Mouse (Mus musculus): ENCODE data around the gene Ccnb2. TPM values are rescaled to one million over a fixed set of nuclear protein-coding genes. Genes with fewer than 3 reads are reported as not detected.
A peak's percentile ranks its signal among the peaks of the same experiment; 100 is the strongest.

The Ccnb2 gene
- polyA plus RNA-seq, 1 experiment = 260 TPM

DNA sequence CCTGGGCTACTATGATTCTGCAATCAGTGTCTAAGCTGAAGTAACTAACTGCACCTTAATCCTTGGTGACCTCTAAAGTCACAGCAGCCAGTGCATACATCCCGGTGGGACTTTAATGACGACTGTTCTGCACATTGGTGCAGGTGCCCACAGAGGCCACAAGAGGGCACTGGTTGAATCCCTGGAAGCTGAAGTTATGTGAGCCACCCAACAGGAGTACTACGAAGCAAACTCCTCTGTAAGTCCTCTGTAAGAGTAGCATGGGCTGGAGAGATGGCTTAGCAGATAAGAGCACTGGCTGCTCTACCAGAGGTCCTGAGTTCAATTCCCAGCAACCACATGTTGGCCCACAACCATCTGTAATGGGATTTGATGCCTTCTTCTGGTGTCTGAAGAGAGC lies 4.9 kb downstream of the Ccnb2 start:
- no peak for TF ChIP-seq EP300 (IDR thresholded peaks at IDR 0.05; ENCODE audit: insufficient read depth, low read depth, low read length)
- TF ChIP-seq CTCF (IDR thresholded peaks at IDR 0.05; ENCODE audit: low read depth, low read length) = peak; percentile 70
- H3K27ac ChIP-seq (ENCODE audit: insufficient read depth, low read length) = no peak overlapping the region
- no peaks in the 10 kb centered on the region for H3K27me3 ChIP-seq (ENCODE audit: control insufficient read depth, insufficient read depth, low read length, poor library complexity, severe bottlenecking)
- H3K9ac ChIP-seq (ENCODE audit: low read depth, poor library complexity, severe bottlenecking) = no peak overlapping the region
- peaks cover 49% of the 10 kb centered on the region for H3K36me3 ChIP-seq (ENCODE audit: control insufficient read depth, insufficient read depth, low read length, poor library complexity, severe bottlenecking)
- no peak overlapping the region for H3K4me3 ChIP-seq (ENCODE audit: low read depth, low read length)
- H3K9me3 ChIP-seq (replicated peaks; ENCODE audit: control insufficient read depth, insufficient read depth, low read length, poor library complexity, severe bottlenecking) = no peaks in the 10 kb centered on the region
- peaks cover 2% of the 10 kb centered on the region for H3K4me1 ChIP-seq (ENCODE audit: control insufficient read depth, insufficient read depth, low read length)

DNA sequence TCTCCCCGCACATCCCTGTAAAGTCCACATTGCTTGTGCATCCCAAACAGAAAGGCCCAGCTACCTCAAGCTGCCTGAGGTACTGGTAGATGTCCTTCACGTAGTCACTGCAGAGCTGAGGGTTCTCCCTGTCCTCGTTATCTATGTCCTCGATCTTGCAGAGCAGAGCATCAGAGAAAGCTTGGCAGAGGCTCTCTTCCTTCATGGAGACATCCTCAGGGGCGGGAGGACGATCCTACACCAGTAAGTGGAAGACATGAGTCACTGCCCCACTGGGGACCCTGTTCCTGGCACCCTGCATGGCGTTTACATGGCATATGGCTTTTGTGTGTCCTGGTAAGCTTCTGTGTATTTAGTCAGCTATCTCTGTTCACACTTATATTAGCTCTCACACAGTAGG lies 8.3 kb downstream of the Ccnb2 start:
- Histone ChIP-seq H3K27me3 (ENCODE audit: control insufficient read depth, insufficient read depth, low read length, poor library complexity, severe bottlenecking) (no peaks in the 10 kb centered on the region), H3K36me3 (ENCODE audit: control insufficient read depth, insufficient read depth, low read length, poor library complexity, severe bottlenecking) (peaks cover 64% of the 10 kb centered on the region), H3K9ac (ENCODE audit: low read depth, poor library complexity, severe bottlenecking) (no peak overlapping the region), H3K4me3 (ENCODE audit: low read depth, low read length) (no peak overlapping the region), H3K27ac (ENCODE audit: insufficient read depth, low read length) (no peak overlapping the region), H3K4me1 (ENCODE audit: control insufficient read depth, insufficient read depth, low read length) (no peaks in the 10 kb centered on the region), H3K9me3 (replicated peaks; ENCODE audit: control insufficient read depth, insufficient read depth, low read length, poor library complexity, severe bottlenecking) (no peaks in the 10 kb centered on the region)
- no peak for TF ChIP-seq POLR2A (IDR thresholded peaks at IDR 0.05; ENCODE audit: insufficient read depth, low read length)
- TF ChIP-seq EP300 (IDR thresholded peaks at IDR 0.05; ENCODE audit: insufficient read depth, low read depth, low read length) = no peak
- no peak for TF ChIP-seq CTCF (IDR thresholded peaks at IDR 0.05; ENCODE audit: low read depth, low read length)

DNA sequence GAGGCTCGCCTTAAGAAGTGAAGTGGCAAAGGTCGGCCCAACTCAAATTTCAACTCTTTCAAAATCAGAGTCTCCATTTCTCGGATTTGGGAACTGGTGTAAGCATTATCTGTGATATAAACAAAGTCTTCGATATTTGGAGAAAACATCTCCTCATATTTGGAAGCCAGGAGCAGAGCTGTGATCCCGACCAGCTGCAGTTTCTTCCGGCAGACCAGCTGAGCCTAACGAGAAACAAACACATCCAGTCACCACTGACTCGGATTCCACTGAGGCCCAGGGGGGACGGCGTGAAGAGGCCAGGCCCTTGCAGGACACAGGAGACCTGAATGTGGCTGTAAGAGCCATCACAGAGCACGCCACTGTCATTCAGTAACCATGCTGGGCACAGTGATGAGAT lies 10.7 kb downstream of the Ccnb2 start:
- Histone ChIP-seq H3K9me3 (replicated peaks; ENCODE audit: control insufficient read depth, insufficient read depth, low read length, poor library complexity, severe bottlenecking) (no peaks in the 10 kb centered on the region), H3K36me3 (ENCODE audit: control insufficient read depth, insufficient read depth, low read length, poor library complexity, severe bottlenecking) (peaks cover 52% of the 10 kb centered on the region)
- TF ChIP-seq EP300 (IDR thresholded peaks at IDR 0.05; ENCODE audit: insufficient read depth, low read depth, low read length) (no peak), CTCF (IDR thresholded peaks at IDR 0.05; ENCODE audit: low read depth, low read length) (no peak), POLR2A (IDR thresholded peaks at IDR 0.05; ENCODE audit: insufficient read depth, low read length) (no peak)

DNA sequence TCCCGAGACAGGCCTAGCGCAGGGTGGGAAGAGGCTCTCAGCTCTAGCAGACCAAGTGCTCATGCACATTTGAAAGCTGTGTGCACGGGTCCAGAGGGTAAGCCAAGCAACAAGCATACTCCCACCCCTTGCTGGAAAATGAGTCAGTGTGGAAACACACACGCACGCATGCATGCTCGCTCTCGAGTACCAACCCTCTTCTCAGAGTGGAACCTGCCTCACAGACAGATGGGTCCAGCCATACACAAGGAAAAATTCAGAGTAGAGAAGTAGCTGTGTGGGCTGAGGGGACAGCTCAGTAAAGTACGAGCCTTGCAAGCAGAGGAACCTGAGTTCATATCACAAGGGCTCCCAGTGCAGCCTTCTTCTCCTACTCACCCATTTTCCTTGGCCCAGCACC lies 11.6 kb downstream of the Ccnb2 start:
- H3K4me3 ChIP-seq (ENCODE audit: low read depth, low read length) = no peak overlapping the region
- H3K9ac ChIP-seq (ENCODE audit: low read depth, poor library complexity, severe bottlenecking) = no peak overlapping the region
- peaks cover 46% of the 10 kb centered on the region for H3K36me3 ChIP-seq (ENCODE audit: control insufficient read depth, insufficient read depth, low read length, poor library complexity, severe bottlenecking)
- H3K27ac ChIP-seq (ENCODE audit: insufficient read depth, low read length) = no peak overlapping the region
- no peaks in the 10 kb centered on the region for H3K27me3 ChIP-seq (ENCODE audit: control insufficient read depth, insufficient read depth, low read length, poor library complexity, severe bottlenecking)
- no peak for TF ChIP-seq POLR2A (IDR thresholded peaks at IDR 0.05; ENCODE audit: insufficient read depth, low read length)
- no peak for TF ChIP-seq EP300 (IDR thresholded peaks at IDR 0.05; ENCODE audit: insufficient read depth, low read depth, low read length)
- no peak for TF ChIP-seq CTCF (IDR thresholded peaks at IDR 0.05; ENCODE audit: low read depth, low read length)
- no peaks in the 10 kb centered on the region for H3K4me1 ChIP-seq (ENCODE audit: control insufficient read depth, insufficient read depth, low read length)
- H3K9me3 ChIP-seq (replicated peaks; ENCODE audit: control insufficient read depth, insufficient read depth, low read length, poor library complexity, severe bottlenecking) = no peaks in the 10 kb centered on the region

More for the DNA sequence above, 10.7 kb downstream of the Ccnb2 start:
- Histone ChIP-seq H3K4me1 (ENCODE audit: control insufficient read depth, insufficient read depth, low read length) (no peaks in the 10 kb centered on the region), H3K9ac (ENCODE audit: low read depth, poor library complexity, severe bottlenecking) (no peak overlapping the region), H3K27me3 (ENCODE audit: control insufficient read depth, insufficient read depth, low read length, poor library complexity, severe bottlenecking) (no peaks in the 10 kb centered on the region), H3K27ac (ENCODE audit: insufficient read depth, low read length) (no peak overlapping the region), H3K4me3 (ENCODE audit: low read depth, low read length) (no peak overlapping the region)

DNA sequence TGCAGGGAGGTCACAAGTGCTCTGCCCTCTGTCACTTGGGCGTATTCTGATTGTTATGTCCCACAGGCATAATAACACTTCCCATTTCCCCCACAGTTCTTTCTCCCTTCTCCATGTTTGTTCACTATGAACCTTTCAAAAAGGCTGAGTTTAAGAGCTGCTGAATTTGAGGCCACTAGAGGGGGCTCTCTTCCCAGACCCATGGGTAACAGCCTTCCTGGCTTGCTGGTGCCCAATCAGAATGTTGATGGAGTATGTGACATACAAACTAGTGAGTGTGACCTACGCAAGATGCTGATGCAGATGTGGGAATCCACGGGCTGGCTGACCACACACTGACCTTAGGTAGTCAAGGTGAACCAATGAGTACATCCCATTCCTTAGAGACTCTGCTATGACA lies 12.6 kb downstream of the Ccnb2 start:
- Histone ChIP-seq H3K36me3 (ENCODE audit: control insufficient read depth, insufficient read depth, low read length, poor library complexity, severe bottlenecking) (peaks cover 46% of the 10 kb centered on the region), H3K9me3 (replicated peaks; ENCODE audit: control insufficient read depth, insufficient read depth, low read length, poor library complexity, severe bottlenecking) (no peaks in the 10 kb centered on the region), H3K4me3 (ENCODE audit: low read depth, low read length) (no peak overlapping the region), H3K9ac (ENCODE audit: low read depth, poor library complexity, severe bottlenecking) (no peak overlapping the region), H3K27me3 (ENCODE audit: control insufficient read depth, insufficient read depth, low read length, poor library complexity, severe bottlenecking) (no peaks in the 10 kb centered on the region), H3K27ac (ENCODE audit: insufficient read depth, low read length) (no peak overlapping the region), H3K4me1 (ENCODE audit: control insufficient read depth, insufficient read depth, low read length) (no peaks in the 10 kb centered on the region)
- peak; percentile 56 for TF ChIP-seq CTCF (IDR thresholded peaks at IDR 0.05; ENCODE audit: low read depth, low read length)
- no peak for TF ChIP-seq POLR2A (IDR thresholded peaks at IDR 0.05; ENCODE audit: insufficient read depth, low read length)
- no peak for TF ChIP-seq EP300 (IDR thresholded peaks at IDR 0.05; ENCODE audit: insufficient read depth, low read depth, low read length)

DNA sequence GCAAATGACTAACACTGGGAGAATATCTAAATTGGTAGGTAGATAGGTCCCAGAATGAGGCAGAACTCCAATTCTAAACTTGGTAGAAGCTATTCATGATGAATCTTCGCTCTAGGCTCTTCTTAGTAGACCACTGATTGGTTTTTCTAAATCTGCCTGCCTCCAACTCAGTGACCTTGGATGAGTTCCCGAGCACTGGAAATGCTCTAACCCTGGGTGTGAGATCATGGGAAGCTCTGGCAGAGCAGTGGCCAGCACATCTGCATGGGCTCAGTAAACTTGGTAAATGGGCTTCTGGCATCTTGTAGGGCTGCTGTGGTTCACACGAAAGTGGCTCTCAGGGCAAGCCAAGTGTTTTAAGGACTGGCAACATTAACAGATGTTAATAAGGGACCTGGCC lies 14.8 kb downstream of the Ccnb2 start:
- Histone ChIP-seq H3K27ac (ENCODE audit: insufficient read depth, low read length) (no peak overlapping the region), H3K27me3 (ENCODE audit: control insufficient read depth, insufficient read depth, low read length, poor library complexity, severe bottlenecking) (no peaks in the 10 kb centered on the region), H3K4me1 (ENCODE audit: control insufficient read depth, insufficient read depth, low read length) (no peaks in the 10 kb centered on the region), H3K4me3 (ENCODE audit: low read depth, low read length) (no peak overlapping the region), H3K9ac (ENCODE audit: low read depth, poor library complexity, severe bottlenecking) (no peak overlapping the region), H3K9me3 (replicated peaks; ENCODE audit: control insufficient read depth, insufficient read depth, low read length, poor library complexity, severe bottlenecking) (no peaks in the 10 kb centered on the region), H3K36me3 (ENCODE audit: control insufficient read depth, insufficient read depth, low read length, poor library complexity, severe bottlenecking) (peaks cover 33% of the 10 kb centered on the region)
- TF ChIP-seq EP300 (IDR thresholded peaks at IDR 0.05; ENCODE audit: insufficient read depth, low read depth, low read length) = no peak
- TF ChIP-seq POLR2A (IDR thresholded peaks at IDR 0.05; ENCODE audit: insufficient read depth, low read length) = no peak
- no peak for TF ChIP-seq CTCF (IDR thresholded peaks at IDR 0.05; ENCODE audit: low read depth, low read length)
